ENCODE assay signal across 8 mouse cellular contexts in genomic region chr3:96498476-96499245, GRCm38 (mm10). TPM values are rescaled to one million over a fixed set of nuclear protein-coding genes. Genes with fewer than 3 reads are reported as not detected.
DNase-seq lines count a peak whose midpoint lies in the region; ATAC-seq and TF ChIP-seq lines count a peak whose summit lies in the region.
"Had no signal": no experiment of that assay in that cellular context is flagged by ENCODE, and none has a peak within 500 bp of the region (broad histone marks: within the 10 kb centered on the region; RNA-seq: fewer than 3 reads in every experiment).

No protein-coding gene starts in this region.

- H3K36me3 ChIP-seq in intestine, embryonic 16.5 days (ENCODE audit: control insufficient read depth, insufficient read depth, low read length): no peaks in the 10 kb centered on the region
- no peaks in the 10 kb centered on the region for H3K36me3 ChIP-seq in intestine, postnatal 0 days (ENCODE audit: control insufficient read depth, insufficient read depth)
- H3K36me3 ChIP-seq in embryonic facial prominence, embryonic 10.5 days (replicated peaks): no peaks in the 10 kb centered on the region
- no peaks in the 10 kb centered on the region for H3K36me3 ChIP-seq in liver, postnatal 0 days (replicated peaks; ENCODE audit: insufficient read depth, low read length)

- H3K4me1 ChIP-seq in intestine, embryonic 16.5 days (ENCODE audit: control insufficient read depth, insufficient read depth, low read length): 0 out of 2 replicates have a peak, but pooled peaks cover 3% of the 10 kb centered on the region
- peaks cover 3% of the 10 kb centered on the region; the same call in 1 of the 2 replicates for H3K4me1 ChIP-seq in intestine, postnatal 0 days (replicated peaks; ENCODE audit: control insufficient read depth, insufficient read depth, low read length)
- H3K4me1 ChIP-seq in embryonic facial prominence, embryonic 10.5 days: peaks cover 22% of the 10 kb centered on the region; the same call in 1 of the 2 replicates
- H3K4me1 ChIP-seq in liver, postnatal 0 days (ENCODE audit: insufficient read depth): peaks cover 6% of the 10 kb centered on the region

- H3K4me2 ChIP-seq in intestine, embryonic 16.5 days (ENCODE audit: low read depth, low read length): 0 out of 2 replicates have a peak overlapping the region, but pooled peaks have one; percentile 16
- no peak overlapping the region for H3K4me2 ChIP-seq in intestine, postnatal 0 days (replicated peaks; ENCODE audit: low read depth)
- no peak overlapping the region for H3K4me2 ChIP-seq in liver, postnatal 0 days (ENCODE audit: low read depth, low read length)

- no peak for TF ChIP-seq CTCF in intestine, postnatal 0 days (IDR thresholded peaks at IDR 0.05; ENCODE audit: low read depth)
- TF ChIP-seq CTCF in liver, postnatal 0 days (IDR thresholded peaks at IDR 0.05; ENCODE audit: low read depth): no peak

- 83% methylated on average over 4 of the region's 4 CpGs for WGBS in intestine, embryonic 16.5 days
- 86% methylated on average over 4 of the region's 4 CpGs for WGBS in intestine, postnatal 0 days
- 86% methylated on average over 4 of the region's 4 CpGs for WGBS in embryonic facial prominence, embryonic 10.5 days
- 84% methylated on average over 4 of the region's 4 CpGs for WGBS in liver, postnatal 0 days (ENCODE audit: insufficient replicate concordance)

- H3K4me3 ChIP-seq in intestine, embryonic 16.5 days (ENCODE audit: low read length): no peak overlapping the region
- no peak overlapping the region for H3K4me3 ChIP-seq in intestine, postnatal 0 days (ENCODE audit: low read depth, low read length)
- H3K4me3 ChIP-seq in embryonic facial prominence, embryonic 10.5 days: peak overlapping the region; percentile 78
- no peak overlapping the region for H3K4me3 ChIP-seq in liver, postnatal 0 days (ENCODE audit: low read depth, low read length)

- no peak overlapping the region for H3K27ac ChIP-seq in intestine, embryonic 16.5 days (ENCODE audit: low read length)
- H3K27ac ChIP-seq in intestine, postnatal 0 days (ENCODE audit: low read depth, low read length): no peak overlapping the region
- 0 out of 2 replicates have a peak overlapping the region, but pooled peaks have one; percentile 6 for H3K27ac ChIP-seq in embryonic facial prominence, embryonic 10.5 days (replicated peaks)
- H3K27ac ChIP-seq in liver, postnatal 0 days (ENCODE audit: low read depth): no peak overlapping the region

- ATAC-seq in intestine, embryonic 16.5 days: no peak
- ATAC-seq in intestine, postnatal 0 days: no peak
- ATAC-seq in liver, postnatal 0 days: no peak

- peak; percentile 61 for DNase-seq in ES-CJ7 (ENCODE audit: low read depth, low spot score)
- no peak for DNase-seq in embryonic facial prominence, embryonic 10.5 days (ENCODE audit: low spot score)
- DNase-seq in liver, postnatal 0 days: peak; percentile 12
- DNase-seq in frontal cortex, adult 2 months (ENCODE audit: extremely low spot score in 1 of 2, low spot score in 1 of 2): no peak
- no peak for DNase-seq in cerebellum, adult 11 months

- H3K9ac ChIP-seq in intestine, embryonic 16.5 days (ENCODE audit: low read depth, low read length): no peak overlapping the region
- H3K9ac ChIP-seq in intestine, postnatal 0 days (ENCODE audit: low read depth, low read length): no peak overlapping the region
- no peak overlapping the region for H3K9ac ChIP-seq in liver, postnatal 0 days (replicated peaks)

- no peaks in the 10 kb centered on the region for H3K9me3 ChIP-seq in intestine, embryonic 16.5 days (ENCODE audit: control insufficient read depth, low read length)
- H3K9me3 ChIP-seq in intestine, postnatal 0 days (ENCODE audit: control insufficient read depth): no peaks in the 10 kb centered on the region
- no peaks in the 10 kb centered on the region for H3K9me3 ChIP-seq in embryonic facial prominence, embryonic 10.5 days
- no peaks in the 10 kb centered on the region for H3K9me3 ChIP-seq in liver, postnatal 0 days (ENCODE audit: low read length)

- no peak for TF ChIP-seq EP300 in liver, postnatal 0 days (IDR thresholded peaks at IDR 0.05; ENCODE audit: low read depth)

- no peaks in the 10 kb centered on the region for H3K27me3 ChIP-seq in intestine, embryonic 16.5 days (replicated peaks; ENCODE audit: control insufficient read depth, insufficient read depth, low read length)
- H3K27me3 ChIP-seq in intestine, postnatal 0 days (replicated peaks; ENCODE audit: control insufficient read depth, insufficient read depth, low read length): no peaks in the 10 kb centered on the region
- no peaks in the 10 kb centered on the region for H3K27me3 ChIP-seq in embryonic facial prominence, embryonic 10.5 days (replicated peaks; ENCODE audit: low read depth, poor library complexity, severe bottlenecking)
- no peaks in the 10 kb centered on the region for H3K27me3 ChIP-seq in liver, postnatal 0 days (ENCODE audit: insufficient read depth, low read length)

RNA-seq across cellular contexts. Expression of gene Hfe2, which starts 26.3 kb away (rescaled TPM):
- polyA plus RNA-seq in intestine, embryonic 16.5 days (2015; fragmentation: Nextera tagmentation; extraction: Ambion mirVana): 0.15 and 0.37 TPM in 2 replicates
- polyA plus RNA-seq in intestine, postnatal 0 days (2015; fragmentation: Nextera tagmentation; extraction: Ambion mirVana): 0.07 TPM in 1 of 2 replicates, not detected in the other
- 1.4 and 1.5 TPM in 2 replicates for polyA plus RNA-seq in embryonic facial prominence, embryonic 10.5 days (2016; fragmentation: Nextera tagmentation; extraction: Ambion mirVana)
- polyA plus RNA-seq in liver, postnatal 0 days (2015; fragmentation: Nextera tagmentation; extraction: Ambion mirVana): 19.2 and 21.8 TPM in 2 replicates
- polyA plus RNA-seq in frontal cortex, adult 2 months (2012; rRNA removed): 0.60 and 1.1 TPM in 2 replicates

RNA-seq across cellular contexts. Expression of gene BC107364, which starts 46.6 kb away (rescaled TPM):
- polyA plus RNA-seq in intestine, embryonic 16.5 days (2015; fragmentation: Nextera tagmentation; extraction: Ambion mirVana): 0.12 and 0.21 TPM in 2 replicates
- 0.54 and 0.56 TPM in 2 replicates for polyA plus RNA-seq in intestine, postnatal 0 days (2015; fragmentation: Nextera tagmentation; extraction: Ambion mirVana)
- polyA plus RNA-seq in embryonic facial prominence, embryonic 10.5 days (2016; fragmentation: Nextera tagmentation; extraction: Ambion mirVana): not detected in 2 replicates
- polyA plus RNA-seq in liver, postnatal 0 days (2015; fragmentation: Nextera tagmentation; extraction: Ambion mirVana): not detected in 2 replicates
- not detected in 2 replicates for polyA plus RNA-seq in frontal cortex, adult 2 months (2012; rRNA removed)
- polyA plus RNA-seq: limb, embryonic 11.5 days had no signal

RNA-seq across cellular contexts. Expression of gene Txnip, which starts 59.1 kb away (rescaled TPM):
- polyA plus RNA-seq in intestine, embryonic 16.5 days (2015; fragmentation: Nextera tagmentation; extraction: Ambion mirVana): 146 and 152 TPM in 2 replicates
- polyA plus RNA-seq in intestine, postnatal 0 days (2015; fragmentation: Nextera tagmentation; extraction: Ambion mirVana): 244 and 254 TPM in 2 replicates
- polyA plus RNA-seq in embryonic facial prominence, embryonic 10.5 days (2016; fragmentation: Nextera tagmentation; extraction: Ambion mirVana): 31.2 and 34.9 TPM in 2 replicates
- 65.3 and 72.4 TPM in 2 replicates for polyA plus RNA-seq in liver, postnatal 0 days (2015; fragmentation: Nextera tagmentation; extraction: Ambion mirVana)
- 27.5 and 27.7 TPM in 2 replicates for polyA plus RNA-seq in frontal cortex, adult 2 months (2012; rRNA removed)

Comparison
In these comparisons a context has a peak if more than half of its experiments do, and no peak if none do; other contexts are left out.
1. DNase-seq: peak in ES-CJ7 (single experiment) and liver, postnatal 0 days (single experiment); none in embryonic facial prominence, embryonic 10.5 days (single experiment), frontal cortex, adult 2 months (0 of 2) and cerebellum, adult 11 months (single experiment).